Mouse (Mus musculus) lung, postnatal 0 days (tissue): ENCODE measurements around the gene Kcna1. TPM values are rescaled to one million over a fixed set of nuclear protein-coding genes. Genes with fewer than 3 reads are reported as not detected.

Source experiments
- ATAC-seq: fragments of 200-750 bp; cut with Nextera tagmentation; 2 replicates; pipeline ENCODE4 v1.8.0; 2017; ENCODE audit warnings: moderate library complexity
- DNase-seq: peaks from one replicate; pipeline ENCODE4 v3.0.0-alpha.2; 2016; ENCODE audit warnings: low spot score
- H3K27ac ChIP-seq: fragments of 300-500 bp; sonication (generic); 2 replicates; pipeline ENCODE4 v1.5.1; 2014; ENCODE audit warnings: antibody characterized with exemption, mild to moderate bottlenecking, low read length, mixed read lengths
- H3K27me3 ChIP-seq: fragments of 300-500 bp; sonication (generic); replicated peaks from 2 replicates; pipeline ENCODE4 v1.6.1; 2014; ENCODE audit warnings: low read length, mixed read lengths; ENCODE audit not compliant: insufficient read depth
- H3K36me3 ChIP-seq: fragments of 300-500 bp; sonication (generic); 2 replicates; pipeline ENCODE4 v1.6.1; 2014; ENCODE audit warnings: low read length, mixed read lengths; ENCODE audit not compliant: insufficient read depth
- H3K4me1 ChIP-seq: fragments of 300-500 bp; sonication (generic); 2 replicates; pipeline ENCODE4 v1.6.1; 2014; ENCODE audit warnings: antibody characterized with exemption, low read depth, low read length, mixed read lengths; ENCODE audit not compliant: insufficient read depth
- H3K4me2 ChIP-seq: fragments of 300-500 bp; sonication (generic); replicated peaks from 2 replicates; pipeline ENCODE4 v1.6.1; 2014; ENCODE audit warnings: low read depth, mild to moderate bottlenecking, low read length, moderate library complexity, mixed read lengths
- H3K4me3 ChIP-seq: fragments of 300-500 bp; sonication (generic); 2 replicates; pipeline ENCODE4 v1.5.1; 2014; ENCODE audit warnings: low read depth, low read length
- H3K9ac ChIP-seq: fragments of 300-500 bp; sonication (generic); replicated peaks from 2 replicates; pipeline ENCODE4 v1.6.1; 2014; ENCODE audit warnings: low read depth, mild to moderate bottlenecking
- H3K9me3 ChIP-seq: fragments of 300-500 bp; sonication (generic); 2 replicates; pipeline ENCODE4 v1.6.1; 2016; ENCODE audit warnings: low read length, mixed read lengths
- CTCF ChIP-seq: IDR thresholded peaks from 2 replicates; pipeline ENCODE4 v1.5.1; 2016; ENCODE audit warnings: antibody characterized with exemption, mild to moderate bottlenecking
- EP300 ChIP-seq: IDR thresholded peaks from 2 replicates; pipeline ENCODE4 v1.6.1; 2016; ENCODE audit warnings: antibody characterized with exemption, mild to moderate bottlenecking, control low read depth
- WGBS: fragments of 180-500 bp; shearing (Covaris S2); extraction: QIAGEN DNeasy Blood & Tissue Kit; methylation state at CpG from one replicate; pipeline ENCODE4 v1.1.7; 2014; 5-methylcytosine and 5-hydroxymethylcytosine counted together
- polyA plus RNA-seq: library from polyadenylated mRNA; unstranded; fragments of >200 nt; fragmentation: Nextera tagmentation; extraction: Ambion mirVana; gene quantifications from 2 replicates; pipeline ENCODE4 v1.2.1, GENCODE M21; 2015

The Kcna1 gene
- polyA plus RNA-seq, 1 experiment from 2014 or later = 0.08 TPM

- DNase-seq = no peak
- Histone ChIP-seq H3K4me1 (peaks cover 6% of the 10 kb centered on the region), H3K36me3 (no peaks in the 10 kb centered on the region), H3K9me3 (no peaks in the 10 kb centered on the region), H3K27me3 (peaks cover 44% of the 10 kb centered on the region), H3K27ac (no peak overlapping the region), H3K4me2 (peak overlapping the region; percentile 57), H3K4me3 (peak overlapping the region; percentile 36), H3K9ac (no peak overlapping the region)
- 2% methylated on average over 25 of the region's 25 CpGs for WGBS
- no peak for TF ChIP-seq EP300
- no peak for TF ChIP-seq CTCF
- no peak for ATAC-seq
Observed at GRCm38 (mm10) chr6:126643341-126644055, 2.7 kb downstream of the Kcna1 start.

GRCm38 (mm10) chr6:126642856-126643321 is 3.3 kb downstream of the Kcna1 start:
- under 1% methylated on average over 36 of the region's 36 CpGs for WGBS
- Histone ChIP-seq H3K9ac (no peak overlapping the region), H3K4me2 (peak overlapping the region; percentile 57), H3K27me3 (peaks cover 44% of the 10 kb centered on the region), H3K27ac (no peak overlapping the region), H3K36me3 (no peaks in the 10 kb centered on the region), H3K9me3 (no peaks in the 10 kb centered on the region), H3K4me1 (peaks cover 6% of the 10 kb centered on the region), H3K4me3 (peak overlapping the region; percentile 8; the same call in 1 of the 2 replicates)
- no peak for DNase-seq
- TF ChIP-seq EP300 (no peak), CTCF (peak; percentile 39)
- no peak for ATAC-seq

GRCm38 (mm10) chr6:126628451-126628850 is 17.7 kb downstream of the Kcna1 start:
- no peaks in the 10 kb centered on the region for H3K4me1 ChIP-seq
- H3K9ac ChIP-seq = no peak overlapping the region
- DNase-seq = no peak
- no peak for ATAC-seq
- WGBS = 81% methylated on average over 7 of the region's 7 CpGs
- no peak overlapping the region for H3K27ac ChIP-seq
- no peak overlapping the region for H3K4me2 ChIP-seq
- no peak overlapping the region for H3K4me3 ChIP-seq
- no peaks in the 10 kb centered on the region for H3K9me3 ChIP-seq
- H3K36me3 ChIP-seq = no peaks in the 10 kb centered on the region
- no peak for TF ChIP-seq EP300
- TF ChIP-seq CTCF = no peak
- no peaks in the 10 kb centered on the region for H3K27me3 ChIP-seq

- ATAC-seq (no peak), DNase-seq (no peak)
- TF ChIP-seq EP300 (no peak), CTCF (no peak)
- no peaks in the 10 kb centered on the region for H3K9me3 ChIP-seq
- H3K36me3 ChIP-seq = no peaks in the 10 kb centered on the region
- no peak overlapping the region for H3K9ac ChIP-seq
- H3K27me3 ChIP-seq = no peaks in the 10 kb centered on the region
- no peak overlapping the region for H3K27ac ChIP-seq
- no peak overlapping the region for H3K4me2 ChIP-seq
- no peak overlapping the region for H3K4me3 ChIP-seq
- WGBS = 84% methylated on average over 4 of the region's 4 CpGs
- no peaks in the 10 kb centered on the region for H3K4me1 ChIP-seq
Observed at GRCm38 (mm10) chr6:126618455-126618854, 27.7 kb downstream of the Kcna1 start.

- Histone ChIP-seq H3K36me3 (no peaks in the 10 kb centered on the region), H3K9ac (no peak overlapping the region), H3K27me3 (no peaks in the 10 kb centered on the region), H3K4me2 (no peak overlapping the region), H3K4me3 (no peak overlapping the region), H3K9me3 (no peaks in the 10 kb centered on the region), H3K4me1 (no peaks in the 10 kb centered on the region), H3K27ac (no peak overlapping the region)
- 77% methylated on average over 4 of the region's 4 CpGs for WGBS
- DNase-seq (no peak), ATAC-seq (no peak)
- TF ChIP-seq EP300 (no peak), CTCF (no peak)
Observed at GRCm38 (mm10) chr6:126610746-126611145, 35.4 kb downstream of the Kcna1 start.

- no peak overlapping the region for H3K4me2 ChIP-seq
- 67% methylated on average over 17 of the region's 17 CpGs for WGBS
- H3K27me3 ChIP-seq = no peaks in the 10 kb centered on the region
- H3K9ac ChIP-seq = no peak overlapping the region
- H3K9me3 ChIP-seq = no peaks in the 10 kb centered on the region
- H3K4me3 ChIP-seq = no peak overlapping the region
- DNase-seq = no peak
- ATAC-seq = no peak
- no peak overlapping the region for H3K27ac ChIP-seq
- H3K36me3 ChIP-seq = no peaks in the 10 kb centered on the region
- no peaks in the 10 kb centered on the region for H3K4me1 ChIP-seq
- TF ChIP-seq CTCF (no peak), EP300 (no peak)
Observed at GRCm38 (mm10) chr6:126609193-126609947, 36.8 kb downstream of the Kcna1 start.
